Mouse (Mus musculus) megakaryocyte, adult 5-6 weeks (primary cell): ENCODE measurements around the gene Ehd3. TPM values are rescaled to one million over a fixed set of nuclear protein-coding genes. Genes with fewer than 3 reads are reported as not detected.
"Not testable (repeated sequence)": the region's sequence is repeated elsewhere in the genome, so short reads cannot be mapped to it uniquely, and the experiment has no call there.

Source experiments
- ATAC-seq: 2 replicates; pipeline ENCODE4 v1.8.0; 2016; ENCODE audit warnings: mild to moderate bottlenecking, inconsistent platforms; ENCODE audit not compliant: poor library complexity, severe bottlenecking
- total RNA-seq, 2 experiments: library from RNA; stranded (forward) in 1 of 2; stranded (reverse) in 1 of 2; fragments of 153-499, 151-499 nt in 1 of 2; fragments of 221-1000, 200-1000 nt in 1 of 2; gene quantifications; 2 replicates each; pipeline versions ENCODE4 v1.2.3 to v1.2.4; 2015 to 2017

The Ehd3 gene
- total RNA-seq, 2 experiments from 2014 or later: 0.51 TPM; not detected in 1

- no peak for ATAC-seq
Observed at GRCm38 (mm10) chr17:73823121-73824021, 19.4 kb downstream of the Ehd3 start.

- no peak for ATAC-seq
Observed at GRCm38 (mm10) chr17:73824022-73824340, 20.0 kb downstream of the Ehd3 start.

- ATAC-seq: no peak
Observed at GRCm38 (mm10) chr17:73826106-73826505, 22.2 kb downstream of the Ehd3 start.

- no peak for ATAC-seq
Observed at GRCm38 (mm10) chr17:73827446-73827845, 23.5 kb downstream of the Ehd3 start.

- ATAC-seq: no peak
Observed at GRCm38 (mm10) chr17:73830511-73830910, 26.6 kb downstream of the Ehd3 start.

- no peak for ATAC-seq
Observed at GRCm38 (mm10) chr17:73831427-73831826, 27.5 kb downstream of the Ehd3 start.

GRCm38 (mm10) chr17:73832901-73833300 is 29.0 kb downstream of the Ehd3 start:
- ATAC-seq: no peak

GRCm38 (mm10) chr17:73833474-73833873 is 29.5 kb downstream of the Ehd3 start:
- ATAC-seq: no peak

GRCm38 (mm10) chr17:73836601-73837000 is 32.7 kb downstream of the Ehd3 start:
- ATAC-seq: no peak

GRCm38 (mm10) chr17:73837244-73837643 is 33.3 kb downstream of the Ehd3 start:
- ATAC-seq: no peak

- ATAC-seq: no peak
Observed at GRCm38 (mm10) chr17:73839086-73839835, 35.3 kb downstream of the Ehd3 start.

GRCm38 (mm10) chr17:73839876-73840275 is 35.9 kb downstream of the Ehd3 start:
- not testable (repeated sequence) for ATAC-seq

GRCm38 (mm10) chr17:73842963-73843362 is 39.0 kb downstream of the Ehd3 start:
- ATAC-seq: no peak

GRCm38 (mm10) chr17:73845632-73846031 is 41.7 kb downstream of the Ehd3 start:
- no peak for ATAC-seq

- no peak for ATAC-seq
Observed at GRCm38 (mm10) chr17:73847399-73847798, 43.5 kb downstream of the Ehd3 start.

GRCm38 (mm10) chr17:73853041-73853440 is 49.1 kb downstream of the Ehd3 start:
- ATAC-seq: no peak

- ATAC-seq: no peak
Observed at GRCm38 (mm10) chr17:73853717-73854116, 49.8 kb downstream of the Ehd3 start.

- no peak for ATAC-seq
Observed at GRCm38 (mm10) chr17:73869008-73869685, 65.2 kb downstream of the Ehd3 start.

- ATAC-seq: no peak
Observed at GRCm38 (mm10) chr17:73870956-73871605, 67.1 kb downstream of the Ehd3 start.

GRCm38 (mm10) chr17:73875268-73875667 is 71.3 kb downstream of the Ehd3 start:
- ATAC-seq: no peak

- no peak for ATAC-seq
Observed at GRCm38 (mm10) chr17:73875674-73876073, 71.7 kb downstream of the Ehd3 start.
